Mouse (Mus musculus) heart, adult 2 months (tissue): ENCODE measurements around the gene 2310030G06Rik. TPM values are rescaled to one million over a fixed set of nuclear protein-coding genes. Genes with fewer than 3 reads are reported as not detected.
A peak's percentile ranks its signal among the peaks of the same experiment; 100 is the strongest.

Experiments used
- DNase-seq, 2 experiments: peaks; one replicate each; pipeline ENCODE4 v3.0.0; 2021
- H3K27ac ChIP-seq: fragments of 200-600 bp; 2 replicates; pipeline ENCODE4 v1.8.1; 2022
- H3K27me3 ChIP-seq: fragments of 200-500 bp; 2 replicates; pipeline ENCODE4 v1.6.1; 2012; ENCODE audit warnings: mild to moderate bottlenecking, low read length, inconsistent platforms, mixed read lengths; ENCODE audit not compliant: control insufficient read depth, insufficient read depth
- H3K36me3 ChIP-seq: fragments of 200-500 bp; 2 replicates; pipeline ENCODE4 v1.6.1; 2012; ENCODE audit warnings: low read length, inconsistent platforms; ENCODE audit not compliant: control insufficient read depth, insufficient read depth
- H3K4me1 ChIP-seq: fragments of 200-500 bp; 2 replicates; pipeline ENCODE4 v1.6.1; 2011; ENCODE audit warnings: low read length; ENCODE audit not compliant: control insufficient read depth, insufficient read depth
- H3K4me3 ChIP-seq: fragments of 200-600 bp; 2 replicates; pipeline ENCODE4 v1.8.1; 2022
- H3K79me2 ChIP-seq: fragments of 200-500 bp; replicated peaks from 2 replicates; pipeline ENCODE4 v1.6.1; 2012; ENCODE audit warnings: mild to moderate bottlenecking, inconsistent platforms, low read length, moderate library complexity, mixed read lengths; ENCODE audit not compliant: control insufficient read depth, insufficient read depth
- H3K9ac ChIP-seq: fragments of 200-500 bp; 2 replicates; pipeline ENCODE4 v1.6.1; 2012; ENCODE audit warnings: low read depth, mild to moderate bottlenecking, control low read depth, inconsistent platforms, low read length, mixed read lengths
- CTCF ChIP-seq: fragments of 200-600 bp; IDR thresholded peaks from 2 replicates; pipeline ENCODE4 v1.8.1; 2022; ENCODE audit warnings: antibody characterized with exemption, mild to moderate bottlenecking, moderate library complexity
- EP300 ChIP-seq: fragments of 200-500 bp; IDR thresholded peaks from 2 replicates; pipeline ENCODE4 v1.6.1; 2011; ENCODE audit warnings: low read depth, low read length, control low read depth; ENCODE audit not compliant: insufficient read depth
- POLR2A ChIP-seq: fragments of 200-500 bp; IDR thresholded peaks from 2 replicates; pipeline ENCODE4 v1.6.1; 2011; ENCODE audit warnings: mild to moderate bottlenecking, low read depth, low read length, control low read depth; ENCODE audit not compliant: insufficient read depth
- WGBS: fragments of 180-500 bp; shearing (Covaris S2); methylation state at CpG from one replicate; pipeline ENCODE4 v1.1.7; 2018; 5-methylcytosine and 5-hydroxymethylcytosine counted together
- intact Hi-C: fragments of 180-260 bp; cut with DNase I; formaldehyde crosslinking; loops from one replicate; pipeline ENCODE4 v1.15.1; 2025
- polyA plus RNA-seq: library from polyadenylated mRNA; depleted of rRNA; stranded (reverse); fragments of >200 nt; gene quantifications from 2 replicates; pipeline ENCODE4 v1.2.3, GENCODE M21; 2012
- total RNA-seq, 2 experiments: library from RNA; stranded (reverse); gene quantifications; 2 replicates each; pipeline ENCODE4 v1.2.3; 2021

2310030G06Rik gene
- total and polyA plus RNA-seq, 3 experiments = 2.9 to 5.6 (median 4.3) TPM

DNA sequence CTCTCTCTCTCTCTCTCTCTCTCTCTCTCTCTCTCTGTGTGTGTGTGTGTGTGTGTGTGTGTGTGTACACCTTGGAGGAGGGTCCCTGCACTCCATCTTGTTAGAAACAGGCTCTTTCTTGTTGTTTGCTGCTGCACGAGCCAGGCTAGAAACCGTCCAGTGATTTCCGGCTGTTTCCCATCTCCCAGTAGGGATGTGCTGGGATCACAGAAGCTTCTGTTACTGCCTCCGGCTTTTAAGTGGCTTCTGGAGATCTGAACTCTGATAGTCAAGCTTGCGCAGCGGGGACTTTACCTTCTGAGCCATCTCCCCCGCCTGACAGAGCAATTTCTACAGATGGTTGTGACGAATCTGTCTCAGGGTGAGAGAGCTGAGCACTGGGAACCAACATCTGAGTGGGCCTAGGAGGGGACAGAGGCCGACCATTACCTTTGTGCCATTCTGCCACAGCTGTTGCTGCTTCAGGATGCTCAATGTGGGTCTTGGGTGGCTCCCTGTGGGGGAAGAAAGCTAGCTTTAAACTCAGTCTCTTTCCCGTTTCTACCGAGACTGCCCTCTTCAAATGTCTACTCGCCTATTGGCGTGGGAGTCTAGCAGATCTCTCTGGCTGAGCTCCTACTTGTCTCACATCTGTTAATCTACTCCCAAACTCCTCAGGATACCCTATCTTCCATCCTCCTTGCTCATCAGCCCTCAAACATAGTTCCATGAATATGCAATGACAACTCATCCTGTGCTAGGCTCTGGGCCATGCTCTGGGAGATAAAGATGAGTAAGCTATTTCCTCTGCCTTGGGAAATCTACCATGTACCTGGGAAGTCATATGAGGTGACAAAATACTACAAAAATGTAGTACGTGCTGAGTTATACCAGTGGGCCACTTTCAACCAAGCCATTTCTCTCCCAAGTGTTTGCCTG is 5.2 kb downstream of the 2310030G06Rik start:
- H3K4me3 ChIP-seq = no peak overlapping the region
- TF ChIP-seq POLR2A (no peak), EP300 (no peak), CTCF (no peak)
- no peak overlapping the region for H3K27ac ChIP-seq
- H3K36me3 ChIP-seq = no peaks in the 10 kb centered on the region
- intact Hi-C loops = no loop called here
- H3K4me1 ChIP-seq = peaks cover 2% of the 10 kb centered on the region
- DNase-seq = no peak
- WGBS = 80% methylated on average over 14 of the region's 14 CpGs
- no peaks in the 10 kb centered on the region for H3K27me3 ChIP-seq
- no peak overlapping the region for H3K9ac ChIP-seq
- H3K79me2 ChIP-seq = no peaks in the 10 kb centered on the region

DNA sequence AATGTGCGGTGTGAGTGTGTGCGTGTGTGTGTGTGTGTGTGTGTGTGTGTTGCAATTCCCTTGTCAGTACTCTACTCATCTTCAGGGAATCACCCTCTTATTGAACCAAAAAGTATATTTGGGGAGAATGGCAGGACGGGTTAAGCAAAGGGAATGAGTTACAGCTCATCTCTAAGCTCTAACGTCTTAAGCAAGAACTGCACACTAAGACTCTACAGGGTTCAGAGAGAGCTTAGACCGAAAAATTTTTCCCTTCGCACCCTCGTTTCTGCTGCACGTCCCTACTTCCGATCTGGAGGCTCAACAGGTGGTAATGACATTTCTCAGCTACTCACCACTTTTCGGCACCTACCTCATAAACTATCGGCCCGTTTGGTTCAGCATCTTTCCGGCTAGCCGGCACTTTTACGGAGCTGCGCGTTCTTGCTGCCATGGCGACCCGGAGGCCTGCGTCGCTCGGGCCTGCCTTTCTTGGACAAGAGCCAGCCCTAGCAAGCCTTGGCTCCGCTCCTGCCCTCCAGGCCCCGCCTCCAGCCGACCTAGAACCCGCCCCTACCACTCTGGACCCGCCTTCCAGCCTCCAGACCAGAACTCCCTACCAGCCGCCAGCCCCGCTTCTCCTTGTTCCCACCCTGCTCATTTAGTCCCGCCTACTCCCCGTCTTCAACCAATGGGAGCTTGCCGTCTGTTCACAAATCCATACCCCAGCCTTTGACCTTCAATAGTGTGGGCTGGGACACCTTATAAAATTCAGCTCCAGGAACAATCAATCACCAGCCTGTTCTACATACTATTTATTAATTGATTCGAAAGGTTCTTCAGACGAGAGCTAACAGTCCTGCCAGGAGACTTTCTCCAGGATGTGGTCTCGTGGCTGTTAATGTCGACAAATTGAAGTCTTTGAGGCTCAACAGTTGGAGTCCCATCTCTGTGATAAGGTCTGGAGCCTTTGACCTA is 7.1 kb downstream of the 2310030G06Rik start, which contains the start of gene Dixdc1:
TSS of gene Dixdc1 (minus strand) at position 604 of the 957 bp plus-strand sequence.
- H3K4me1 ChIP-seq = peaks cover 2% of the 10 kb centered on the region
- 11% methylated on average over 35 of the region's 36 CpGs for WGBS
- no peaks in the 10 kb centered on the region for H3K79me2 ChIP-seq
- intact Hi-C loops = loop anchor here (5.0 kb wide), 1 partner anchor 42 kb away; no protein-coding TSS in a partner anchor
- H3K27ac ChIP-seq = peak within 1 kb of the TSS; percentile 32; the same call in 1 of the 2 replicates
- peak; percentile 93 to 95 for DNase-seq
- no peak for TF ChIP-seq POLR2A
- no peak for TF ChIP-seq EP300
- TF ChIP-seq CTCF = no peak
- H3K9ac ChIP-seq = no peak within 1 kb of the TSS
- no peaks in the 10 kb centered on the region for H3K36me3 ChIP-seq
- peak within 1 kb of the TSS; percentile 21; the same call in 1 of the 2 replicates for H3K4me3 ChIP-seq
- no peaks in the 10 kb centered on the region for H3K27me3 ChIP-seq

GRCm38 (mm10) chr9:50734989-50735388 is 11.3 kb downstream of the 2310030G06Rik start:
- no peak overlapping the region for H3K4me3 ChIP-seq
- H3K79me2 ChIP-seq = no peaks in the 10 kb centered on the region
- peak; percentile 53 to 60 for DNase-seq
- no peaks in the 10 kb centered on the region; the same call in 1 of the 2 replicates for H3K4me1 ChIP-seq
- WGBS = 2% methylated on average over 9 of the region's 9 CpGs
- no peaks in the 10 kb centered on the region for H3K27me3 ChIP-seq
- intact Hi-C loops = loop anchor here (2.0 to 5.0 kb wide), 2 partner anchors 26 to 38 kb away; no protein-coding TSS in a partner anchor
- no peak overlapping the region for H3K9ac ChIP-seq
- H3K36me3 ChIP-seq = no peaks in the 10 kb centered on the region
- peak; percentile 91 for TF ChIP-seq CTCF
- TF ChIP-seq EP300 = peak; percentile 58; the same call in 1 of the 2 replicates
- no peak for TF ChIP-seq POLR2A
- no peak overlapping the region for H3K27ac ChIP-seq

- no peaks in the 10 kb centered on the region for H3K36me3 ChIP-seq
- TF ChIP-seq EP300 = no peak
- no peak for TF ChIP-seq CTCF
- TF ChIP-seq POLR2A = no peak
- peaks cover 3% of the 10 kb centered on the region; the same call in 1 of the 2 replicates for H3K4me1 ChIP-seq
- no peak overlapping the region for H3K9ac ChIP-seq
- no peak overlapping the region for H3K4me3 ChIP-seq
- WGBS = 51% methylated on average over 4 of the region's 4 CpGs
- intact Hi-C loops = no loop called here
- no peak overlapping the region for H3K27ac ChIP-seq
- H3K27me3 ChIP-seq = no peaks in the 10 kb centered on the region
- no peak for DNase-seq
- no peaks in the 10 kb centered on the region for H3K79me2 ChIP-seq
These were observed 13.8 kb downstream of the 2310030G06Rik start for GRCm38 (mm10) chr9:50732560-50732959.

DNA sequence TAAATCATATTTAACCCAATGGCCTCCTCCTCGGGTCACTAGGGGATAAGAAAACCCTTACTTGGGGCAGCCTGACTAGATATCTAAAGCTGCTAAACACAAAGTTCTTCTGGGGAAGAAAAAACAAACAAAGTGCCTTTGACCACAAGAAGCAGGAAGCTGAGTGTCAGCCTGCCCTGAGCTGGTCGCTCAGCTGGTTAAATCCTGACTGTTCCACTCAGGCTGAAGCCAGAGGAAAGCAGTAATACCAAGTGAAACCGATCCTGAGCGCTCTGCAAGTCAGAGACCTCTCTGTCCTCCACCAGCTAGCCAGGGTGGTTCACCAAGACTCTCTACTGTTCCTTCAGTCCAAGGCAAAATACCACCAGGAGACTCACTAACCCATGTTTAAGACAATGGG is 16.7 kb downstream of the 2310030G06Rik start:
- H3K36me3 ChIP-seq = 0 out of 2 replicates have a peak, but pooled peaks cover 2% of the 10 kb centered on the region
- H3K27me3 ChIP-seq = no peaks in the 10 kb centered on the region
- no peaks in the 10 kb centered on the region for H3K79me2 ChIP-seq
- no peak for TF ChIP-seq EP300
- no peak for TF ChIP-seq CTCF
- no peak for TF ChIP-seq POLR2A
- H3K9ac ChIP-seq = no peak overlapping the region
- no peak overlapping the region for H3K27ac ChIP-seq
- peaks cover 3% of the 10 kb centered on the region for H3K4me1 ChIP-seq
- intact Hi-C loops = no loop called here
- no peak overlapping the region for H3K4me3 ChIP-seq
- no peak for DNase-seq
- 42% methylated on average over 4 of the region's 4 CpGs for WGBS
